Mouse (Mus musculus) thymus, adult 18-20 months (tissue): ENCODE measurements around the gene Ubn2.
"Not testable (repeated sequence)": the region's sequence is repeated elsewhere in the genome, so short reads cannot be mapped to it uniquely, and the experiment has no call there.

Experiments used
- DNase-seq, 2 experiments: peaks; one replicate each; pipeline ENCODE4 v3.0.0; 2022; ENCODE audit warnings: mixed read lengths in 2 of 2

Gene Ubn2

GRCm38 (mm10) chr6:38433261-38434033 is at the start of gene Ubn2:
Ubn2 (plus strand) TSS chr6:38433950.
- DNase-seq = peak; percentile 99

- no peak for DNase-seq
Observed at GRCm38 (mm10) chr6:38389671-38390070, 44.1 kb upstream of the Ubn2 start.

GRCm38 (mm10) chr6:38432457-38432856 is 1.3 kb upstream of the Ubn2 start:
- DNase-seq = not testable (repeated sequence)

GRCm38 (mm10) chr6:38434055-38435023 is 589 bp downstream of the Ubn2 start:
- DNase-seq = peak; percentile 41 to 52

- no peak for DNase-seq
Observed at GRCm38 (mm10) chr6:38443842-38444241, 10.1 kb downstream of the Ubn2 start.

GRCm38 (mm10) chr6:38448295-38448694 is 14.5 kb downstream of the Ubn2 start:
- no peak for DNase-seq

GRCm38 (mm10) chr6:38453049-38453448 is 19.3 kb downstream of the Ubn2 start:
- no peak for DNase-seq

GRCm38 (mm10) chr6:38456425-38456824 is 22.7 kb downstream of the Ubn2 start:
- DNase-seq = not testable (repeated sequence)

- no peak for DNase-seq
Observed at GRCm38 (mm10) chr6:38458075-38458474, 24.3 kb downstream of the Ubn2 start.

GRCm38 (mm10) chr6:38469591-38469990 is 35.8 kb downstream of the Ubn2 start:
- no peak for DNase-seq

GRCm38 (mm10) chr6:38481694-38482371 is 48.1 kb downstream of the Ubn2 start:
- no peak for DNase-seq

- DNase-seq = peak; percentile 16 to 17
Observed at GRCm38 (mm10) chr6:38492550-38492949, 58.8 kb downstream of the Ubn2 start.

- DNase-seq = no peak
Observed at GRCm38 (mm10) chr6:38495641-38496040, 61.9 kb downstream of the Ubn2 start.

GRCm38 (mm10) chr6:38512096-38512495 is 78.3 kb downstream of the Ubn2 start:
- no peak for DNase-seq

- DNase-seq = peak; percentile 30 to 58
Observed at GRCm38 (mm10) chr6:38512830-38513229, 79.1 kb downstream of the Ubn2 start.

- DNase-seq = no peak
Observed at GRCm38 (mm10) chr6:38515201-38515600, 81.5 kb downstream of the Ubn2 start.

GRCm38 (mm10) chr6:38523851-38524250 is 90.1 kb downstream of the Ubn2 start:
- no peak for DNase-seq

GRCm38 (mm10) chr6:38531211-38531820 is 97.6 kb downstream of the Ubn2 start:
- DNase-seq = peak in 1 of 2 experiments; percentile 18

- DNase-seq = peak; percentile 36 to 47
Observed at GRCm38 (mm10) chr6:38532500-38533420, 99.0 kb downstream of the Ubn2 start.

GRCm38 (mm10) chr6:38533428-38534405 is 100.0 kb downstream of the Ubn2 start, which contains the start of gene Fmc1:
Fmc1 (plus strand) TSS chr6:38533502.
- DNase-seq = peak; percentile 99
